27 mouse cellular contexts compared by ENCODE assay signal in the genomic region with DNA sequence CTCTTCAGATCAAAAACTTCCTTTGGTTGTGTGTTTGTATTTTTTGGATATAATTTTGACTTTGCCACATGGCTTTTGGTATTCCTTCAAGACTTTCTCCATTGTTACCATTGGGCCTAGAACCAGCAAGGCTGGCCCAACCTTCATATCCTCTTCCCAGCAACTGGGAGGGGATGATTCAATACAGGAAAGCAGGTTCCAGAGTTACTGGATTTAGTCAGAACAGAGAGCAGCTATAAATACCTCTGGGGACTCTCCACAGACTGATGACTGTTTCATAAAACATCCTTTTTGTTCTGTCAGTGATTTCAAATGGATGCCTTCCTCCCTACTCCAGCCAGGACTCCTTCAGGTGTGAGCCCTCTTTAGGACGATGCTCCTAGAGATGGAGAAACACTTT.
"Had no signal": no experiment of that assay in that cellular context is flagged by ENCODE, and none has a peak within 500 bp of the region (broad histone marks: within the 10 kb centered on the region; RNA-seq: fewer than 3 reads in every experiment).

No protein-coding gene starts in this region.

- ATAC-seq: hindbrain, embryonic 16.5 days; inflammation-experienced regulatory T-cells, adult 6 months; intestine, embryonic 15.5 days; intestine, postnatal 0 days had no signal

- H3K4me2 ChIP-seq: heart, embryonic 12.5 days; hindbrain, embryonic 12.5 days; hindbrain, embryonic 14.5 days; intestine, embryonic 15.5 days; limb, embryonic 12.5 days; liver, embryonic 11.5 days; liver, embryonic 13.5 days had no signal

- H3K27me3 ChIP-seq: heart, embryonic 12.5 days; hindbrain, embryonic 12.5 days; intestine, embryonic 15.5 days; limb, embryonic 12.5 days; liver, embryonic 13.5 days had no signal

- H3K36me3 ChIP-seq: heart, embryonic 10.5 days; heart, embryonic 12.5 days; hindbrain, embryonic 10.5 days; hindbrain, embryonic 12.5 days; intestine, embryonic 15.5 days; limb, embryonic 10.5 days; limb, embryonic 12.5 days; liver, embryonic 13.5 days had no signal

- H3K4me1 ChIP-seq: heart, embryonic 10.5 days; heart, embryonic 12.5 days; hindbrain, embryonic 10.5 days; hindbrain, embryonic 12.5 days; intestine, embryonic 15.5 days; limb, embryonic 12.5 days; liver, embryonic 13.5 days had no signal

- H3K9ac ChIP-seq: heart, embryonic 12.5 days; hindbrain, embryonic 12.5 days; hindbrain, embryonic 14.5 days; intestine, embryonic 15.5 days; limb, embryonic 12.5 days; liver, embryonic 13.5 days had no signal

- H3K9me3 ChIP-seq: heart, embryonic 10.5 days; heart, embryonic 12.5 days; hindbrain, embryonic 10.5 days; hindbrain, embryonic 12.5 days; intestine, embryonic 15.5 days; limb, embryonic 10.5 days; limb, embryonic 12.5 days; liver, embryonic 13.5 days had no signal

- H3K4me3 ChIP-seq: gastrocnemius, adult 2 months; heart, embryonic 10.5 days; heart, embryonic 12.5 days; hindbrain, embryonic 10.5 days; hindbrain, embryonic 12.5 days; intestine, embryonic 15.5 days; layer of hippocampus, adult 2 months; left cerebral cortex, adult 2 months; limb, embryonic 10.5 days; limb, embryonic 12.5 days; liver, embryonic 13.5 days had no signal

- H3K27ac ChIP-seq: gastrocnemius, adult 2 months; heart, embryonic 10.5 days; hindbrain, embryonic 10.5 days; hindbrain, embryonic 12.5 days; hindbrain, embryonic 14.5 days; intestine, embryonic 15.5 days; kidney, postnatal 0 days; layer of hippocampus, adult 2 months; left cerebral cortex, adult 2 months; limb, embryonic 10.5 days; limb, embryonic 12.5 days; liver, embryonic 13.5 days had no signal

- DNase-seq: gastrocnemius, adult 2 months; gastrocnemius, postnatal 10 days; gastrocnemius, postnatal 25 days; heart, adult 18-20 months; heart, postnatal 10 days; heart, postnatal 4 days; kidney, adult 18-20 months; kidney, adult 8-10 months; kidney, postnatal 14 days; kidney, postnatal 4 days; liver; liver, embryonic 13.5 days had no signal
